Mouse (Mus musculus): ENCODE measurements around the gene Ccno.
A peak's percentile ranks its signal among the peaks of the same experiment; 100 is the strongest.

Ccno gene

DNA sequence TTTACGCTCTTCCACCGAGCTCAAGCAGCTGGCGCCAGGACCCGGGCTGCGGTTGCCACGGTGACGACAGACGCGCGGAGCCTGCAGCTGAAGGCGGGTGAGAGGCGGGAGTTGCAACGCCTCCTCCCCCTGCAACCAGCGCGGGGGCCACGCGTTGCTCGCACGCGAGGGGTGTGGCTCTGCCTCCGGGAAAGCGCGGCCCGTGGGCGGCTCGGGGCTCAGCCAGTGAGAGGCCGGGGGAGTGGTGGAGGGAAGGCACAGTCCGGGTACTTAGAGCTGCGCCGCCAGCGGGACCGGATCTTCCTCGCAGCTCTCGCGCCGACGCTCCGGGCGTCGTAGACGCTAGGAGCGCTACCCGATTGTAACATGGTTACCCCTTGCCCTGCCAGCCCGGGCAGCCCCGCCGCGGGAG is at the start of gene Ccno:
Ccno (plus strand) TSS at position 271 of the 412 bp plus-strand sequence.
- Histone ChIP-seq H3K27me3 (ENCODE audit: insufficient read depth, low read length) (peaks cover 57% of the 10 kb centered on the region), H3K36me3 (ENCODE audit: insufficient read depth, low read length) (no peaks in the 10 kb centered on the region), H3K9me3 (ENCODE audit: low read length) (no peaks in the 10 kb centered on the region), H3K4me1 (replicated peaks; ENCODE audit: low read depth, low read length) (peaks cover 67% of the 10 kb centered on the region), H3K4me3 (replicated peaks; ENCODE audit: low read length) (peak within 1 kb of the TSS; percentile 86)
- TF ChIP-seq CTCF (conservative IDR thresholded peaks at IDR 0.05; ENCODE audit: low read length) (no peak), POU5F1 (IDR thresholded peaks at IDR 0.05; ENCODE audit: borderline replicate concordance, low read length) (no peak), NANOG (IDR thresholded peaks at IDR 0.05; ENCODE audit: borderline replicate concordance, low read length) (no peak)

- TF ChIP-seq CTCF (conservative IDR thresholded peaks at IDR 0.05; ENCODE audit: low read length) (no peak), POU5F1 (IDR thresholded peaks at IDR 0.05; ENCODE audit: borderline replicate concordance, low read length) (no peak), NANOG (IDR thresholded peaks at IDR 0.05; ENCODE audit: borderline replicate concordance, low read length) (no peak)
- peaks cover 89% of the 10 kb centered on the region for H3K36me3 ChIP-seq (ENCODE audit: insufficient read depth, low read length)
- H3K4me3 ChIP-seq (replicated peaks; ENCODE audit: low read length), result no peak overlapping the region
- H3K27me3 ChIP-seq (ENCODE audit: insufficient read depth, low read length), result no peaks in the 10 kb centered on the region
- no peaks in the 10 kb centered on the region for H3K9me3 ChIP-seq (ENCODE audit: low read length)
- peaks cover 9% of the 10 kb centered on the region for H3K4me1 ChIP-seq (replicated peaks; ENCODE audit: low read depth, low read length)
Measured at GRCm38 (mm10) chr13:112938130-112938529, 49.5 kb upstream of the Ccno start.

DNA sequence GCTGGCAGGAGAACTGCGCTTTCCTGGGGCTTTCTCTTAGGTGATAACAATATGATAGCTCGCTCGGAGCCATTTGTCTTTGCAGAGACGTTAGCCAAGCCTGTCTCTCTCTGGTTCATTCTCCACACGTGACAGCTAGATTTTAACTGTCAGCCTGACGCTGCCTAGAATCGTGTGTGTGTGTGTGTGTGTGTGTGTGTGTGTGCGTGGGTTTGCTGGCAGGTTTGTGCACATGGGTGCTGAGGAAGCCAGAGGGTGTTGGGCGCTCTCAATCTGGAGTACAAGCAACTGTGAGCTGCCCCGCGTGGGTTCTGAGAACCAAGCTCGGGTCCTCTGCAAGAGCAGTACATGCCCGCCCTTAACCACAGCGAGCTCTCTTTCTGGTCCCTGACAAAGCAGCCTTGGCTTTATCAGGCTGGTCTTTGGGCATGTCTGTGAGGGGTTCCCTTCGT is 45.7 kb upstream of the Ccno start:
- Histone ChIP-seq H3K36me3 (ENCODE audit: insufficient read depth, low read length) (peaks cover 95% of the 10 kb centered on the region), H3K4me3 (replicated peaks; ENCODE audit: low read length) (no peak overlapping the region), H3K9me3 (ENCODE audit: low read length) (no peaks in the 10 kb centered on the region), H3K4me1 (replicated peaks; ENCODE audit: low read depth, low read length) (peaks cover 26% of the 10 kb centered on the region), H3K27me3 (ENCODE audit: insufficient read depth, low read length) (no peaks in the 10 kb centered on the region)
- no peak for TF ChIP-seq CTCF (conservative IDR thresholded peaks at IDR 0.05; ENCODE audit: low read length)
- TF ChIP-seq NANOG (IDR thresholded peaks at IDR 0.05; ENCODE audit: borderline replicate concordance, low read length), result no peak
- TF ChIP-seq POU5F1 (IDR thresholded peaks at IDR 0.05; ENCODE audit: borderline replicate concordance, low read length), result no peak

- no peak overlapping the region for H3K4me3 ChIP-seq (replicated peaks; ENCODE audit: low read length)
- TF ChIP-seq CTCF (conservative IDR thresholded peaks at IDR 0.05; ENCODE audit: low read length) (no peak), NANOG (IDR thresholded peaks at IDR 0.05; ENCODE audit: borderline replicate concordance, low read length) (no peak), POU5F1 (IDR thresholded peaks at IDR 0.05; ENCODE audit: borderline replicate concordance, low read length) (no peak)
- no peaks in the 10 kb centered on the region for H3K27me3 ChIP-seq (ENCODE audit: insufficient read depth, low read length)
- peaks cover 91% of the 10 kb centered on the region for H3K36me3 ChIP-seq (ENCODE audit: insufficient read depth, low read length)
- peaks cover 29% of the 10 kb centered on the region for H3K4me1 ChIP-seq (replicated peaks; ENCODE audit: low read depth, low read length)
- H3K9me3 ChIP-seq (ENCODE audit: low read length), result no peaks in the 10 kb centered on the region
Measured at GRCm38 (mm10) chr13:112945312-112945711, 42.3 kb upstream of the Ccno start.

DNA sequence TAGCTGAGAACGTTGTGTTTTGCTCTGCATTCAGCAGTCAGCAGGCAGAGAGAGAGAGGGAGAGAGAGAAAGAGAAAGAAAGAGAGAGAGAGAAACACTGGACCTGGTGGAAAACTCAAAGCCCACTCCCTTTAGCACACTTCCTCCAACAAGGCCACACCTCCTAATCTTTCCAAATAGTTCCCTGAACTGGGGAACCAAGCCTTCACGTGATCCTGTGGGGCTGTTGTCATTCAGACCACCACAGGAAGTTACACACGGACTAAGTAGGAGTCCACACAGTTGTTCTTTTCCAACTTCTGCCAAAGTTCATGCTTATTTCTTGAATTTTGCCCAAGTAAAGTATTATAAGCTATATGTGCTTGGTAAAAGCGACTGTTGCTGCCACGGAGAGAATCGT is 41.7 kb upstream of the Ccno start:
- Histone ChIP-seq H3K9me3 (ENCODE audit: low read length) (no peaks in the 10 kb centered on the region), H3K4me3 (replicated peaks; ENCODE audit: low read length) (no peak overlapping the region), H3K27me3 (ENCODE audit: insufficient read depth, low read length) (no peaks in the 10 kb centered on the region), H3K4me1 (replicated peaks; ENCODE audit: low read depth, low read length) (peaks cover 29% of the 10 kb centered on the region), H3K36me3 (ENCODE audit: insufficient read depth, low read length) (peaks cover 91% of the 10 kb centered on the region)
- TF ChIP-seq NANOG (IDR thresholded peaks at IDR 0.05; ENCODE audit: borderline replicate concordance, low read length), result no peak
- no peak for TF ChIP-seq POU5F1 (IDR thresholded peaks at IDR 0.05; ENCODE audit: borderline replicate concordance, low read length)
- no peak for TF ChIP-seq CTCF (conservative IDR thresholded peaks at IDR 0.05; ENCODE audit: low read length)

DNA sequence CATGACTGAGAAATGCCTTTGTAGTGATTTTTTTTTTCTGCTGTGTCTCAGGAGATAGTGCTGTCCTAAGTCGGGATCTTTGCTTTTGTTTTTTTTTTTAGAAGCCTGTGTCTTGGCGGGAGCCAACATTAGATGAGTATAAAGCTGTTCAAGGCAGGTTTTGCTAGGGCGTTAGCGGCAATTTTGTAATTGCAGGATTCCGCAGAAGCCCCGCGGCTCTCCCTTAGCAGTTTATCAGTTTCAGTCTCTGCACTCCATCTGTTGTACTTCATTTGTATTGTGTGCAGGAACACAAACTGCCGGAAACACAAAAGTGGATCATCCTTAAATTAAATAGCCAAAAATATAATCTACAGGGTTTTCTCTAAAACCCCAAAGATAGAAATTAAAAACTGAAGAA is 33.5 kb upstream of the Ccno start:
- Histone ChIP-seq H3K4me1 (replicated peaks; ENCODE audit: low read depth, low read length) (no peaks in the 10 kb centered on the region), H3K27me3 (ENCODE audit: insufficient read depth, low read length) (no peaks in the 10 kb centered on the region), H3K4me3 (replicated peaks; ENCODE audit: low read length) (no peak overlapping the region), H3K9me3 (ENCODE audit: low read length) (no peaks in the 10 kb centered on the region), H3K36me3 (ENCODE audit: insufficient read depth, low read length) (peaks cover 93% of the 10 kb centered on the region)
- no peak for TF ChIP-seq CTCF (conservative IDR thresholded peaks at IDR 0.05; ENCODE audit: low read length)

- TF ChIP-seq POU5F1 (IDR thresholded peaks at IDR 0.05; ENCODE audit: borderline replicate concordance, low read length), result no peak
- Histone ChIP-seq H3K36me3 (ENCODE audit: insufficient read depth, low read length) (peaks cover 96% of the 10 kb centered on the region), H3K4me3 (replicated peaks; ENCODE audit: low read length) (no peak overlapping the region)
Measured at GRCm38 (mm10) chr13:112963081-112963480, 24.5 kb upstream of the Ccno start.

GRCm38 (mm10) chr13:112964421-112964820 is 23.2 kb upstream of the Ccno start:
- no peaks in the 10 kb centered on the region for H3K4me1 ChIP-seq (replicated peaks; ENCODE audit: low read depth, low read length)
- H3K36me3 ChIP-seq (ENCODE audit: insufficient read depth, low read length), result peaks cover 94% of the 10 kb centered on the region
- H3K9me3 ChIP-seq (ENCODE audit: low read length), result no peaks in the 10 kb centered on the region
- TF ChIP-seq NANOG (IDR thresholded peaks at IDR 0.05; ENCODE audit: borderline replicate concordance, low read length), result no peak
- no peak for TF ChIP-seq CTCF (conservative IDR thresholded peaks at IDR 0.05; ENCODE audit: low read length)
- no peak for TF ChIP-seq POU5F1 (IDR thresholded peaks at IDR 0.05; ENCODE audit: borderline replicate concordance, low read length)
- no peak overlapping the region for H3K4me3 ChIP-seq (replicated peaks; ENCODE audit: low read length)
- no peaks in the 10 kb centered on the region for H3K27me3 ChIP-seq (ENCODE audit: insufficient read depth, low read length)

More at GRCm38 (mm10) chr13:112963081-112963480, 24.5 kb upstream of the Ccno start:
- H3K9me3 ChIP-seq (ENCODE audit: low read length), result no peaks in the 10 kb centered on the region
- H3K4me1 ChIP-seq (replicated peaks; ENCODE audit: low read depth, low read length), result no peaks in the 10 kb centered on the region
- no peaks in the 10 kb centered on the region for H3K27me3 ChIP-seq (ENCODE audit: insufficient read depth, low read length)

- no peaks in the 10 kb centered on the region for H3K27me3 ChIP-seq (ENCODE audit: insufficient read depth, low read length)
- TF ChIP-seq CTCF (conservative IDR thresholded peaks at IDR 0.05; ENCODE audit: low read length) (no peak), NANOG (IDR thresholded peaks at IDR 0.05; ENCODE audit: borderline replicate concordance, low read length) (no peak), POU5F1 (IDR thresholded peaks at IDR 0.05; ENCODE audit: borderline replicate concordance, low read length) (no peak)
- H3K4me3 ChIP-seq (replicated peaks; ENCODE audit: low read length), result no peak overlapping the region
- peaks cover 72% of the 10 kb centered on the region for H3K36me3 ChIP-seq (ENCODE audit: insufficient read depth, low read length)
- H3K9me3 ChIP-seq (ENCODE audit: low read length), result no peaks in the 10 kb centered on the region
- H3K4me1 ChIP-seq (replicated peaks; ENCODE audit: low read depth, low read length), result 0 out of 2 replicates have a peak, but pooled peaks cover 6% of the 10 kb centered on the region
Measured at GRCm38 (mm10) chr13:112967267-112967666, 20.3 kb upstream of the Ccno start.

All from E14TG2a.4 (cell line).